Mouse (Mus musculus) G1E (cell line): Measurements from ENCODE around the gene Usf1.

ENCODE experiments used
- CTCF ChIP-seq: IDR thresholded peaks from 2 replicates; pipeline ENCODE4 v1.5.1; 2012; ENCODE audit warnings: low read depth, low read length, inconsistent platforms, mixed read lengths
- GATA1 ChIP-seq: IDR thresholded peaks from 2 replicates; pipeline ENCODE4 v1.6.1; 2012; ENCODE audit warnings: borderline replicate concordance, low read length, inconsistent platforms, mixed read lengths

GRCm38 (mm10) chr1:171435288-171435814 lies 24.2 kb downstream of the Usf1 start:
- TF ChIP-seq CTCF (no peak), GATA1 (no peak)
